Mouse (Mus musculus): ENCODE data around the gene Twist2. TPM values are rescaled to one million over a fixed set of nuclear protein-coding genes. Genes with fewer than 3 reads are reported as not detected.

Twist2 gene
- total RNA-seq, 1 experiment: 2.6 TPM

DNA sequence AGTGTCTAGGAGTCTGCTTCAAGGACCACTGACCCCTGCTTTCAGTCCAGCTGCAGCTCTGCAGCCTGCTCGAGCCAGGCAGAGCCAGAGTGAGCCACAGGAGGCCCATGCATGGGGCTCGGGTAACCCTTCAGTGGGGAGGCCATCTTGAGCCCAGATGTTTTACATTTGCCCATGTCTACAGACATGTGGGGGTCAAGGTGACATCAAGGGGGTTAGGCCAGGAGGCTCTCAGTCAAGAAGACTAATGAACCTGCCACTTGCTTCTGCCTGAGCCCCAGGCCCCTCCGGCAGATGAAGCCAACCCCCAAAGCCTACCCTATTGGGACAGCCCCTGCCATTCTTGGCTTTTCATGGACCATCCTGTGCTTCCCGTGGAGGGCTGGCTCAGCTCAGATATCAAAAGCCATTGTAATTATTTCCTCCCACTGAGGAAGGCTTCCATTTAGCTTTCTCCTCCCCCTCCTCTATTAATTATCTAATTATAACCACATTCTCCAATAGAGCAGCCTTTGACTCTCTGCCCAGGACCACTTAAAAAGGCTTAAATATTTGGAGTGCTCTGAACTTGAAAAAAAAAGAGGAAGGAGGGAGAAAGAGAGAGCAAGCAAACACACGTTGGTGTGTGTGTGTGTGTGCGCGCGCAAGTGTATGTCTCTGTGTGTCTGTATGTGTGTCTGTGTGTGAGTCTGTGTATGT lies 43.6 kb downstream of the Twist2 start:
- no peaks in the 10 kb centered on the region for H3K36me3 ChIP-seq (ENCODE audit: control insufficient read depth, insufficient read depth, low read length, poor library complexity, severe bottlenecking)
- TF ChIP-seq MAFK (IDR thresholded peaks at IDR 0.05; ENCODE audit: insufficient read depth, low read depth, low read length) (no peak), ZNF384 (IDR thresholded peaks at IDR 0.05; ENCODE audit: low read depth, low read length) (no peak), HCFC1 (IDR thresholded peaks at IDR 0.05; ENCODE audit: borderline replicate concordance, insufficient read depth, low read length) (no peak)
- no peak overlapping the region for H3K9ac ChIP-seq (ENCODE audit: insufficient read depth, low read depth, low read length, poor library complexity, severe bottlenecking)
- no peaks in the 10 kb centered on the region for H3K4me1 ChIP-seq (ENCODE audit: control insufficient read depth in 2 of 2, insufficient read depth in 2 of 2, low read length in 2 of 2, poor library complexity in 1 of 2)
- no peak overlapping the region; the same call in 1 of the 2 replicates for H3K27ac ChIP-seq (ENCODE audit: insufficient read depth, low read depth, low read length, poor library complexity, severe bottlenecking)
- in situ Hi-C loops (cut with MboI; ENCODE audit: low sequenced_read_pairs in 2 of 2, unreplicated experiment in 2 of 2): no loop called here
- no peak overlapping the region for H3K4me3 ChIP-seq (ENCODE audit: insufficient read depth in 1 of 2, low read depth in 1 of 2, low read length in 2 of 2, poor library complexity in 1 of 2, severe bottlenecking in 1 of 2)
- no peak for DNase-seq (ENCODE audit: low read depth, low spot score)
- no peaks in the 10 kb centered on the region for H3K9me3 ChIP-seq (ENCODE audit: control insufficient read depth, insufficient read depth, low read depth, low read length)

DNA sequence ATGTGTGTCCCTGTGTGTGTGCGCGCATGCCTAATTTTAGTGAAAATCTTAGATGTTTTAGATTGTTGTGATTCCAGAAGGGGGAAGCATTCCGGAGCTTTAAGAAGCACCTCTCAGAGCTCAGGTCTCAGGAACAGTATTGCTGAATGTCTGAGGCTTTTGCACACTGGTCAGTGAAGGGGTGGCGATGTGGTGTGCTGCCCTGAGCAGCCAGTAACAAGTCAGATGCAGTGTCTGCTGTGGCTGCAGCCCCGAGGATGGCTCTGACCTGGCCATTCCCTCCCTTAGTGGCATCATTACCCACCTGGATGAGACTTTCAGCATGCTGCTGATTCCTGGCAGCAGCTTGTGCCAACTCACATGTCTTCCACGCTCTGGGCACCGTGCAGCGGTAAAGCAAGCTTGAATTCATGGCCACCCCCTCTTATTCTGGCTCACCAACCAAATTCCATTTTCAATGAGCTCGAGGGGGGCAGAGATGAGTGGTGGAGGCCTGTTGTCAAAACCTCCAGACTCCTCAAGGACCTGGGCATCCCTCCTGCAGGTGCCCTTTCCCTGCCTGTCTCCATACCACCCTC lies 44.2 kb downstream of the Twist2 start:
- in situ Hi-C loops (cut with MboI; ENCODE audit: low sequenced_read_pairs in 2 of 2, unreplicated experiment in 2 of 2): no loop called here
- H3K4me1 ChIP-seq (ENCODE audit: control insufficient read depth in 2 of 2, insufficient read depth in 2 of 2, low read length in 2 of 2, poor library complexity in 1 of 2): no peaks in the 10 kb centered on the region
- no peak for DNase-seq (ENCODE audit: low read depth, low spot score)
- H3K36me3 ChIP-seq (ENCODE audit: control insufficient read depth, insufficient read depth, low read length, poor library complexity, severe bottlenecking): no peaks in the 10 kb centered on the region
- TF ChIP-seq ZNF384 (IDR thresholded peaks at IDR 0.05; ENCODE audit: low read depth, low read length): no peak
- TF ChIP-seq CHD2 (IDR thresholded peaks at IDR 0.05; ENCODE audit: low read depth, low read length): no peak
- no peak for TF ChIP-seq ZC3H11A (IDR thresholded peaks at IDR 0.05; ENCODE audit: borderline replicate concordance, low read depth, low read length)
- no peak for TF ChIP-seq MAFK (IDR thresholded peaks at IDR 0.05; ENCODE audit: insufficient read depth, low read depth, low read length)
- TF ChIP-seq HCFC1 (IDR thresholded peaks at IDR 0.05; ENCODE audit: borderline replicate concordance, insufficient read depth, low read length): no peak
- no peak overlapping the region for H3K9ac ChIP-seq (ENCODE audit: insufficient read depth, low read depth, low read length, poor library complexity, severe bottlenecking)
- no peak overlapping the region for H3K27ac ChIP-seq (ENCODE audit: insufficient read depth, low read depth, low read length, poor library complexity, severe bottlenecking)
- no peak overlapping the region for H3K4me3 ChIP-seq (ENCODE audit: insufficient read depth in 1 of 2, low read depth in 1 of 2, low read length in 2 of 2, poor library complexity in 1 of 2, severe bottlenecking in 1 of 2)
- H3K9me3 ChIP-seq (ENCODE audit: control insufficient read depth, insufficient read depth, low read depth, low read length): no peaks in the 10 kb centered on the region

DNA sequence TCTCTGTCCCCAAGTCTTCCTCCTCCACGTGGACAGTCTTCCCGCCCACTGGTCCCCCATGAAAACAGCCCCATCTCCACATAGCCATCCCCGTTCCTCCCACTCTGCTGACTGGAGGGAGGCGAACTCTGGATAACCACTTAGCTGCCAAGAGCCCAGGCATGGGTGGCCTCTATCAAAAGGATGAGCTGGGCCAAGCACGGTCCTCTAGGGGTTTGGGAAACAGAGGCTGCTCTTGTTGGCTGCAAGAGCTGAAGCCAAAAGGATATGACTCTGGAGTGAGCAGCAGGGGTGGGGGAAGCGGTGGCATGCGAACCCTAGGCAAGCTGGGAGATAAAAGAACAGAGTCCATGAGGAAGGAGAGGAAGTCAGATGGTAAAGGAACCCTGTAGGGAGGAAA lies 50.0 kb downstream of the Twist2 start:
- H3K9ac ChIP-seq (ENCODE audit: insufficient read depth, low read depth, low read length, poor library complexity, severe bottlenecking): no peak overlapping the region
- in situ Hi-C loops (cut with MboI; ENCODE audit: low sequenced_read_pairs in 2 of 2, unreplicated experiment in 2 of 2): no loop called here

DNA sequence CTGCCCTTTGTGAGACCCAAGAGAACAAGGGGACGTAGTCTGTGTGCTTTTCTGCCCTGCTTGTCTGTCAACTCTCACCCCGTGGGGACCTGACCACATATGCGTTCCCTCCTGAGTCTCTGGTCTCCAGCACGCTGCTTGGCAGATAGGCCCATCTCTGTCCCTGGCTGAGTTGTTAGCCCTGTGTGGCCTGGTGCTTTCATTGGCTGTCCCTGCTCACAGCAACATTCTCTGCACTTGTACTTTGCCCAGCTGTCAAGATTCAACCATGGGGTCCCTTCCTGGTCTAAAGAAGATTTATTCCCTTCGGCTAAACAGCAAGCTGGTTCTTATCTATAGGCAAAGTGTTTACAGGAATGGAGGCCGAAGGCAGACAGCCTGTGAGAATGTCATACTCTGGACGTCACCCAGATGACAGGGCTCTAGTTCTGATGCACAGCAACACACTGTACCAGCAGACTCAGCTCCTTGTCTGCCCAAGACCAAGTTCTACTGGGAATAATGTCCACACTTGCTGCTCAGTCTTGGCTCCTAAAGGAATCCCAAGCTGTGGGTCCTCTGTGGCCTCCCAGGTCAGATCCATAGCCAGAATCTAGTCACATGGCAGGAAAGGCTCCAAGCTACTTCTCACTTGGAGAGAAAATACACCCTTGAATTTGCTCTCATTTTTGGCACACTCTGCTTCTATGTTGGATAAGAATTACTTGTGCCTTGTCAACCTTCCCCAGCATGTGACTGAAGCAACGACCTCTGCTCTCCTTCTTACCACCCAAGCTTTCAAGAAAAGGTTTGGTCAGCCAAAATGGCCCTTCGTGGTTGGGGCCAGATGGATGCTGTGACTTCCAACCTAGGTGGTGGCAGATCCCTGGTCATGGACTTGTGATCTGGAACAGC lies 55.8 kb downstream of the Twist2 start:
- TF ChIP-seq ZNF384 (IDR thresholded peaks at IDR 0.05; ENCODE audit: low read depth, low read length) (no peak), HCFC1 (IDR thresholded peaks at IDR 0.05; ENCODE audit: borderline replicate concordance, insufficient read depth, low read length) (no peak), MAFK (IDR thresholded peaks at IDR 0.05; ENCODE audit: insufficient read depth, low read depth, low read length) (no peak), ZC3H11A (IDR thresholded peaks at IDR 0.05; ENCODE audit: borderline replicate concordance, low read depth, low read length) (no peak), CHD2 (IDR thresholded peaks at IDR 0.05; ENCODE audit: low read depth, low read length) (no peak)
- DNase-seq (ENCODE audit: low read depth, low spot score): no peak
- no peaks in the 10 kb centered on the region for H3K36me3 ChIP-seq (ENCODE audit: control insufficient read depth, insufficient read depth, low read length, poor library complexity, severe bottlenecking)

More for the DNA sequence above, 50.0 kb downstream of the Twist2 start:
- no peak overlapping the region for H3K4me3 ChIP-seq (ENCODE audit: insufficient read depth in 1 of 2, low read depth in 1 of 2, low read length in 2 of 2, poor library complexity in 1 of 2, severe bottlenecking in 1 of 2)
- no peak for TF ChIP-seq ZC3H11A (IDR thresholded peaks at IDR 0.05; ENCODE audit: borderline replicate concordance, low read depth, low read length)
- TF ChIP-seq ZNF384 (IDR thresholded peaks at IDR 0.05; ENCODE audit: low read depth, low read length): no peak
- TF ChIP-seq MAFK (IDR thresholded peaks at IDR 0.05; ENCODE audit: insufficient read depth, low read depth, low read length): no peak
- TF ChIP-seq CHD2 (IDR thresholded peaks at IDR 0.05; ENCODE audit: low read depth, low read length): no peak
- TF ChIP-seq HCFC1 (IDR thresholded peaks at IDR 0.05; ENCODE audit: borderline replicate concordance, insufficient read depth, low read length): no peak
- no peak for DNase-seq (ENCODE audit: low read depth, low spot score)
- H3K27ac ChIP-seq (ENCODE audit: insufficient read depth, low read depth, low read length, poor library complexity, severe bottlenecking): no peak overlapping the region
- H3K36me3 ChIP-seq (ENCODE audit: control insufficient read depth, insufficient read depth, low read length, poor library complexity, severe bottlenecking): no peaks in the 10 kb centered on the region
- no peaks in the 10 kb centered on the region for H3K9me3 ChIP-seq (ENCODE audit: control insufficient read depth, insufficient read depth, low read depth, low read length)
- no peaks in the 10 kb centered on the region for H3K4me1 ChIP-seq (ENCODE audit: control insufficient read depth in 2 of 2, insufficient read depth in 2 of 2, low read length in 2 of 2, poor library complexity in 1 of 2)

More for the DNA sequence above, 55.8 kb downstream of the Twist2 start:
- in situ Hi-C loops (cut with MboI; ENCODE audit: low sequenced_read_pairs in 2 of 2, unreplicated experiment in 2 of 2): no loop called here
- Histone ChIP-seq H3K9me3 (ENCODE audit: control insufficient read depth, insufficient read depth, low read depth, low read length) (no peaks in the 10 kb centered on the region), H3K9ac (ENCODE audit: insufficient read depth, low read depth, low read length, poor library complexity, severe bottlenecking) (no peak overlapping the region), H3K27ac (ENCODE audit: insufficient read depth, low read depth, low read length, poor library complexity, severe bottlenecking) (no peak overlapping the region), H3K4me1 (ENCODE audit: control insufficient read depth in 2 of 2, insufficient read depth in 2 of 2, low read length in 2 of 2, poor library complexity in 1 of 2) (no peaks in the 10 kb centered on the region), H3K4me3 (ENCODE audit: insufficient read depth in 1 of 2, low read depth in 1 of 2, low read length in 2 of 2, poor library complexity in 1 of 2, severe bottlenecking in 1 of 2) (no peak overlapping the region)

Measured in ES-E14 (cell line).